Mouse (Mus musculus) liver, embryonic 13.5 days (tissue): ENCODE data around the gene Qpct. TPM values are rescaled to one million over a fixed set of nuclear protein-coding genes. Genes with fewer than 3 reads are reported as not detected.

Experiments
- ATAC-seq: fragments of 200-750 bp; cut with Nextera tagmentation; 2 replicates; pipeline ENCODE4 v1.8.0; 2017; ENCODE audit warnings: low read depth, mild to moderate bottlenecking, moderate number of reproducible peaks, moderate library complexity
- DNase-seq: peaks from one replicate; pipeline ENCODE4 v3.0.0; 2022
- H3K27ac ChIP-seq: fragments of 300-500 bp; sonication (generic); 2 replicates; pipeline ENCODE4 v1.5.1; 2015; ENCODE audit warnings: moderate library complexity, mild to moderate bottlenecking, inconsistent platforms
- H3K27me3 ChIP-seq: fragments of 300-500 bp; sonication (generic); 2 replicates; pipeline ENCODE4 v1.6.1; 2015; ENCODE audit warnings: mild to moderate bottlenecking, inconsistent platforms
- H3K36me3 ChIP-seq: fragments of 300-500 bp; sonication (generic); 2 replicates; pipeline ENCODE4 v1.6.1; 2015; ENCODE audit warnings: mild to moderate bottlenecking, inconsistent platforms
- H3K4me1 ChIP-seq: fragments of 300-500 bp; sonication (generic); replicated peaks from 2 replicates; pipeline ENCODE4 v1.6.1; 2015; ENCODE audit warnings: inconsistent platforms
- H3K4me2 ChIP-seq: fragments of 300-500 bp; sonication (generic); 2 replicates; pipeline ENCODE4 v1.6.1; 2015; ENCODE audit warnings: inconsistent platforms, mild to moderate bottlenecking, moderate library complexity
- H3K4me3 ChIP-seq: fragments of 300-500 bp; sonication (generic); replicated peaks from 2 replicates; pipeline ENCODE4 v1.5.1; 2015; ENCODE audit warnings: mild to moderate bottlenecking, inconsistent platforms
- H3K9ac ChIP-seq: fragments of 300-500 bp; sonication (generic); 2 replicates; pipeline ENCODE4 v1.6.1; 2015; ENCODE audit warnings: mild to moderate bottlenecking, inconsistent platforms
- H3K9me3 ChIP-seq: fragments of 300-500 bp; sonication (generic); replicated peaks from 2 replicates; pipeline ENCODE4 v1.6.1; 2016; ENCODE audit warnings: inconsistent platforms
- WGBS: fragments of 180-500 bp; shearing (Covaris S2); methylation state at CpG from one replicate; pipeline ENCODE4 v1.1.7; 2015; ENCODE audit not compliant: insufficient replicate concordance; 5-methylcytosine and 5-hydroxymethylcytosine counted together
- polyA plus RNA-seq: library from polyadenylated mRNA; unstranded; fragments of >200 nt; fragmentation: Nextera tagmentation; extraction: Ambion mirVana; gene quantifications from 2 replicates; pipeline ENCODE4 v1.2.1, GENCODE M21; 2015

The Qpct gene
- polyA plus RNA-seq = 15.9 and 18.8 TPM in 2 replicates

GRCm38 (mm10) chr17:79051606-79052005, at the start of gene Qpct:
Gene Qpct (plus strand): TSS chr17:79051906.
- Histone ChIP-seq H3K4me2 (peak within 1 kb of the TSS; percentile 66), H3K36me3 (no peaks in the 10 kb centered on the region), H3K9me3 (no peaks in the 10 kb centered on the region), H3K27me3 (peaks cover 20% of the 10 kb centered on the region), H3K27ac (no peak within 1 kb of the TSS), H3K4me1 (no peaks in the 10 kb centered on the region; the same call in 1 of the 2 replicates), H3K4me3 (peak within 1 kb of the TSS; percentile 56), H3K9ac (peak within 1 kb of the TSS; percentile 49)
- no peak for DNase-seq
- WGBS = 49% methylated on average over 4 of the region's 4 CpGs
- ATAC-seq = no peak

GRCm38 (mm10) chr17:79013625-79014024, 38.1 kb upstream of the Qpct start:
- Histone ChIP-seq H3K27ac (no peak overlapping the region), H3K4me1 (peaks cover 39% of the 10 kb centered on the region), H3K4me2 (no peak overlapping the region), H3K27me3 (no peaks in the 10 kb centered on the region), H3K36me3 (peaks cover 20% of the 10 kb centered on the region), H3K4me3 (no peak overlapping the region), H3K9me3 (no peaks in the 10 kb centered on the region), H3K9ac (no peak overlapping the region)
- no peak for DNase-seq
- no peak for ATAC-seq
- 35% methylated on average over 2 of the region's 2 CpGs for WGBS

- peak; percentile 38 for DNase-seq
- H3K9ac ChIP-seq = no peak overlapping the region
- H3K27ac ChIP-seq = no peak overlapping the region
- ATAC-seq = peak; percentile 85
- H3K4me1 ChIP-seq = peaks cover 50% of the 10 kb centered on the region
- H3K27me3 ChIP-seq = no peaks in the 10 kb centered on the region
- H3K36me3 ChIP-seq = peaks cover 20% of the 10 kb centered on the region
- H3K9me3 ChIP-seq = no peaks in the 10 kb centered on the region
- H3K4me3 ChIP-seq = no peak overlapping the region
- WGBS = 33% methylated on average over 2 of the region's 2 CpGs
- H3K4me2 ChIP-seq = no peak overlapping the region
Measured at GRCm38 (mm10) chr17:79014911-79015685, 36.6 kb upstream of the Qpct start.

GRCm38 (mm10) chr17:79015831-79016230, 35.9 kb upstream of the Qpct start:
- no peak for ATAC-seq

GRCm38 (mm10) chr17:79018422-79018821, 33.3 kb upstream of the Qpct start:
- Histone ChIP-seq H3K9ac (no peak overlapping the region), H3K36me3 (no peaks in the 10 kb centered on the region), H3K9me3 (no peaks in the 10 kb centered on the region), H3K27me3 (peaks cover 15% of the 10 kb centered on the region), H3K4me1 (peaks cover 59% of the 10 kb centered on the region), H3K4me3 (no peak overlapping the region), H3K27ac (no peak overlapping the region), H3K4me2 (0 out of 2 replicates have a peak overlapping the region, but pooled peaks have one; percentile 25)
- ATAC-seq = no peak
- 50% methylated on average over 9 of the region's 9 CpGs for WGBS
- DNase-seq = no peak

More at GRCm38 (mm10) chr17:79015831-79016230, 35.9 kb upstream of the Qpct start:
- no peak overlapping the region for H3K27ac ChIP-seq
- peaks cover 19% of the 10 kb centered on the region for H3K36me3 ChIP-seq
- 44% methylated on average over 10 of the region's 10 CpGs for WGBS
- H3K27me3 ChIP-seq = peaks cover 3% of the 10 kb centered on the region; the same call in 1 of the 2 replicates
- H3K4me1 ChIP-seq = peaks cover 54% of the 10 kb centered on the region
- H3K4me3 ChIP-seq = no peak overlapping the region
- H3K9me3 ChIP-seq = no peaks in the 10 kb centered on the region
- H3K9ac ChIP-seq = no peak overlapping the region
- no peak for DNase-seq
- peak overlapping the region; percentile 24; the same call in 1 of the 2 replicates for H3K4me2 ChIP-seq

GRCm38 (mm10) chr17:79019726-79020207, 31.9 kb upstream of the Qpct start:
- H3K4me3 ChIP-seq = peak overlapping the region; percentile 76
- H3K9ac ChIP-seq = peak overlapping the region; percentile 83
- no peaks in the 10 kb centered on the region for H3K9me3 ChIP-seq
- H3K4me2 ChIP-seq = peak overlapping the region; percentile 92
- no peak for DNase-seq
- H3K36me3 ChIP-seq = no peaks in the 10 kb centered on the region
- 1% methylated on average over 18 of the region's 18 CpGs for WGBS
- no peak for ATAC-seq
- peaks cover 15% of the 10 kb centered on the region for H3K27me3 ChIP-seq
- peak overlapping the region; percentile 68; the same call in 1 of the 2 replicates for H3K27ac ChIP-seq
- peaks cover 52% of the 10 kb centered on the region for H3K4me1 ChIP-seq

GRCm38 (mm10) chr17:79020208-79020983, 31.3 kb upstream of the Qpct start, which contains the start of gene Prkd3:
Gene Prkd3 (minus strand): TSS chr17:79020816.
- peaks cover 15% of the 10 kb centered on the region for H3K27me3 ChIP-seq
- peak within 1 kb of the TSS; percentile 68 for H3K27ac ChIP-seq
- H3K9ac ChIP-seq = peak within 1 kb of the TSS; percentile 83
- peak within 1 kb of the TSS; percentile 92 for H3K4me2 ChIP-seq
- WGBS = under 1% methylated on average over 89 of the region's 113 CpGs
- peak; percentile 85 for ATAC-seq
- peak; percentile 22 for DNase-seq
- peak within 1 kb of the TSS; percentile 76 for H3K4me3 ChIP-seq
- peaks cover 46% of the 10 kb centered on the region for H3K4me1 ChIP-seq
- no peaks in the 10 kb centered on the region for H3K36me3 ChIP-seq
- no peaks in the 10 kb centered on the region for H3K9me3 ChIP-seq

- no peak for ATAC-seq
- 2% methylated on average over 24 of the region's 24 CpGs for WGBS
Measured at GRCm38 (mm10) chr17:79020984-79021335, 30.7 kb upstream of the Qpct start.

GRCm38 (mm10) chr17:79022746-79023145, 29.0 kb upstream of the Qpct start:
- DNase-seq = no peak
- H3K9me3 ChIP-seq = no peaks in the 10 kb centered on the region
- H3K27ac ChIP-seq = no peak overlapping the region
- WGBS = 27% methylated on average over 3 of the region's 3 CpGs
- peaks cover 15% of the 10 kb centered on the region for H3K27me3 ChIP-seq
- no peaks in the 10 kb centered on the region for H3K36me3 ChIP-seq
- H3K4me3 ChIP-seq = no peak overlapping the region
- peaks cover 28% of the 10 kb centered on the region for H3K4me1 ChIP-seq
- no peak overlapping the region for H3K4me2 ChIP-seq
- no peak overlapping the region for H3K9ac ChIP-seq
- no peak for ATAC-seq

More at GRCm38 (mm10) chr17:79020984-79021335, 30.7 kb upstream of the Qpct start:
- peak overlapping the region; percentile 83 for H3K9ac ChIP-seq
- H3K27me3 ChIP-seq = peaks cover 15% of the 10 kb centered on the region
- peak overlapping the region; percentile 92 for H3K4me2 ChIP-seq
- peak overlapping the region; percentile 76 for H3K4me3 ChIP-seq
- no peaks in the 10 kb centered on the region for H3K9me3 ChIP-seq
- H3K27ac ChIP-seq = no peak overlapping the region
- DNase-seq = no peak
- no peaks in the 10 kb centered on the region for H3K36me3 ChIP-seq
- H3K4me1 ChIP-seq = peaks cover 40% of the 10 kb centered on the region

- Histone ChIP-seq H3K4me1 (peaks cover 15% of the 10 kb centered on the region), H3K36me3 (no peaks in the 10 kb centered on the region), H3K4me3 (no peak overlapping the region), H3K27ac (no peak overlapping the region), H3K27me3 (peaks cover 15% of the 10 kb centered on the region), H3K4me2 (no peak overlapping the region), H3K9me3 (no peaks in the 10 kb centered on the region), H3K9ac (no peak overlapping the region)
- 62% methylated on average over 4 of the region's 4 CpGs for WGBS
- no peak for DNase-seq
- ATAC-seq = no peak
Measured at GRCm38 (mm10) chr17:79024544-79024943, 27.2 kb upstream of the Qpct start.

- Histone ChIP-seq H3K4me3 (no peak overlapping the region), H3K27ac (no peak overlapping the region), H3K9me3 (no peaks in the 10 kb centered on the region), H3K36me3 (no peaks in the 10 kb centered on the region), H3K9ac (no peak overlapping the region), H3K4me2 (no peak overlapping the region), H3K4me1 (no peaks in the 10 kb centered on the region), H3K27me3 (no peaks in the 10 kb centered on the region)
- 50% methylated on average over 3 of the region's 3 CpGs for WGBS
- ATAC-seq = no peak
- DNase-seq = no peak
Measured at GRCm38 (mm10) chr17:79029226-79029625, 22.5 kb upstream of the Qpct start.
